Mouse (Mus musculus) liver, embryonic 14.5 days (tissue): ENCODE measurements at regions not wholly inside any gene's neighbourhood (a gene's known extent, or its start where the extent isn't known, plus 50 kb on each side); places are given as distances from the start of the nearest gene placed in this dataset.

Experiments
- CTCF ChIP-seq: IDR thresholded peaks from 2 replicates; pipeline ENCODE4 v1.5.1; 2016; ENCODE audit warnings: antibody characterized with exemption, low read depth, control low read depth
- EP300 ChIP-seq: IDR thresholded peaks from 2 replicates; pipeline ENCODE4 v1.6.1; 2016; ENCODE audit warnings: antibody characterized with exemption, low read depth

- TF ChIP-seq CTCF (no peak), EP300 (no peak)
These were observed 493.6 kb downstream of the Slc4a3 start for GRCm38 (mm10) chr1:76039661-76040060.
